Mouse (Mus musculus): ENCODE measurements at regions not wholly inside any gene's neighbourhood (a gene's known extent, or its start where the extent isn't known, plus 50 kb on each side); places are given as distances from the start of the nearest gene placed in this dataset.

GRCm38 (mm10) chr10:43706001-43706988 lies 128.2 kb downstream of the Cd24a start:
- ATAC-seq (no peak), DNase-seq (ENCODE audit: low spot score) (no peak)
- 64% methylated on average over 17 of the region's 17 CpGs for WGBS

GRCm38 (mm10) chr10:43707011-43707410 lies 128.9 kb downstream of the Cd24a start:
- Histone ChIP-seq H3K9me3 (ENCODE audit: low read length) (no peaks in the 10 kb centered on the region), H3K27ac (no peak overlapping the region), H3K4me1 (ENCODE audit: insufficient read depth, low read length) (no peaks in the 10 kb centered on the region), H3K4me2 (ENCODE audit: low read depth, low read length) (no peak overlapping the region), H3K9ac (replicated peaks; ENCODE audit: low read length) (no peak overlapping the region), H3K27me3 (ENCODE audit: insufficient read depth, low read length) (no peaks in the 10 kb centered on the region), H3K4me3 (ENCODE audit: low read length) (no peak overlapping the region), H3K36me3 (ENCODE audit: insufficient read depth, low read length) (no peaks in the 10 kb centered on the region)
- no peak for DNase-seq (ENCODE audit: low spot score)
- TF ChIP-seq CTCF (IDR thresholded peaks at IDR 0.05; ENCODE audit: low read depth): no peak
- no peak for ATAC-seq
- 71% methylated on average over 5 of the region's 5 CpGs for WGBS

More at GRCm38 (mm10) chr10:43706001-43706988, 128.2 kb downstream of the Cd24a start:
- Histone ChIP-seq H3K27me3 (ENCODE audit: insufficient read depth, low read length) (no peaks in the 10 kb centered on the region), H3K4me2 (ENCODE audit: low read depth, low read length) (no peak overlapping the region), H3K9me3 (ENCODE audit: low read length) (no peaks in the 10 kb centered on the region), H3K36me3 (ENCODE audit: insufficient read depth, low read length) (no peaks in the 10 kb centered on the region), H3K4me3 (ENCODE audit: low read length) (no peak overlapping the region), H3K27ac (no peak overlapping the region), H3K4me1 (ENCODE audit: insufficient read depth, low read length) (no peaks in the 10 kb centered on the region), H3K9ac (replicated peaks; ENCODE audit: low read length) (no peak overlapping the region)
- 0 out of 2 replicates have a peak, but pooled peaks have one; percentile 11 for TF ChIP-seq CTCF (IDR thresholded peaks at IDR 0.05; ENCODE audit: low read depth)

- DNase-seq (ENCODE audit: low spot score) (no peak), ATAC-seq (no peak)
- Histone ChIP-seq H3K27me3 (ENCODE audit: insufficient read depth, low read length) (no peaks in the 10 kb centered on the region), H3K4me1 (ENCODE audit: insufficient read depth, low read length) (no peaks in the 10 kb centered on the region), H3K27ac (no peak overlapping the region), H3K4me2 (ENCODE audit: low read depth, low read length) (no peak overlapping the region), H3K4me3 (ENCODE audit: low read length) (no peak overlapping the region), H3K9me3 (ENCODE audit: low read length) (no peaks in the 10 kb centered on the region), H3K9ac (replicated peaks; ENCODE audit: low read length) (no peak overlapping the region), H3K36me3 (ENCODE audit: insufficient read depth, low read length) (no peaks in the 10 kb centered on the region)
- TF ChIP-seq CTCF (IDR thresholded peaks at IDR 0.05; ENCODE audit: low read depth): no peak
- 54% methylated on average over 15 of the region's 15 CpGs for whole genome bisulfite sequencing
These were observed 129.8 kb downstream of the Cd24a start for GRCm38 (mm10) chr10:43707821-43708373.

GRCm38 (mm10) chr10:43709278-43710033 lies 131.4 kb downstream of the Cd24a start:
- Histone ChIP-seq H3K4me3 (ENCODE audit: low read length) (no peak overlapping the region), H3K27ac (no peak overlapping the region), H3K9me3 (ENCODE audit: low read length) (no peaks in the 10 kb centered on the region), H3K9ac (replicated peaks; ENCODE audit: low read length) (no peak overlapping the region), H3K4me1 (ENCODE audit: insufficient read depth, low read length) (no peaks in the 10 kb centered on the region), H3K4me2 (ENCODE audit: low read depth, low read length) (no peak overlapping the region), H3K36me3 (ENCODE audit: insufficient read depth, low read length) (no peaks in the 10 kb centered on the region), H3K27me3 (ENCODE audit: insufficient read depth, low read length) (no peaks in the 10 kb centered on the region)
- ATAC-seq (no peak), DNase-seq (ENCODE audit: low spot score) (no peak)
- WGBS: 92% methylated on average over 6 of the region's 6 CpGs
- no peak for TF ChIP-seq CTCF (IDR thresholded peaks at IDR 0.05; ENCODE audit: low read depth)

GRCm38 (mm10) chr10:43710186-43710885 lies 132.3 kb downstream of the Cd24a start:
- DNase-seq (ENCODE audit: low spot score): no peak
- no peaks in the 10 kb centered on the region for H3K36me3 ChIP-seq (ENCODE audit: insufficient read depth, low read length)
- no peak overlapping the region for H3K27ac ChIP-seq
- TF ChIP-seq CTCF (IDR thresholded peaks at IDR 0.05; ENCODE audit: low read depth): no peak
- no peak overlapping the region for H3K4me3 ChIP-seq (ENCODE audit: low read length)
- no peaks in the 10 kb centered on the region for H3K9me3 ChIP-seq (ENCODE audit: low read length)
- ATAC-seq: no peak
- H3K4me2 ChIP-seq (ENCODE audit: low read depth, low read length): no peak overlapping the region
- WGBS: 86% methylated on average over 8 of the region's 8 CpGs
- no peaks in the 10 kb centered on the region for H3K4me1 ChIP-seq (ENCODE audit: insufficient read depth, low read length)
- H3K27me3 ChIP-seq (ENCODE audit: insufficient read depth, low read length): no peaks in the 10 kb centered on the region
- H3K9ac ChIP-seq (replicated peaks; ENCODE audit: low read length): no peak overlapping the region

- Histone ChIP-seq H3K27ac (no peak overlapping the region), H3K9ac (replicated peaks; ENCODE audit: low read length) (no peak overlapping the region), H3K4me1 (ENCODE audit: insufficient read depth, low read length) (no peaks in the 10 kb centered on the region), H3K4me3 (ENCODE audit: low read length) (no peak overlapping the region), H3K27me3 (ENCODE audit: insufficient read depth, low read length) (no peaks in the 10 kb centered on the region), H3K9me3 (ENCODE audit: low read length) (no peaks in the 10 kb centered on the region), H3K4me2 (ENCODE audit: low read depth, low read length) (no peak overlapping the region), H3K36me3 (ENCODE audit: insufficient read depth, low read length) (no peaks in the 10 kb centered on the region)
- ATAC-seq (no peak), DNase-seq (ENCODE audit: low spot score) (no peak)
- WGBS: 85% methylated on average over 2 of the region's 2 CpGs
- no peak for TF ChIP-seq CTCF (IDR thresholded peaks at IDR 0.05; ENCODE audit: low read depth)
These were observed 132.8 kb downstream of the Cd24a start for GRCm38 (mm10) chr10:43710886-43711256.
